Mouse (Mus musculus) heart, adult 18-20 months (tissue): ENCODE results near the gene Blmh. TPM values are rescaled to one million over a fixed set of nuclear protein-coding genes. Genes with fewer than 3 reads are reported as not detected.
"Not testable (repeated sequence)": the region's sequence is repeated elsewhere in the genome, so short reads cannot be mapped to it uniquely, and the experiment has no call there.

Experiments
- DNase-seq, 2 experiments: peaks; one replicate each; pipeline ENCODE4 v3.0.0; 2021 to 2022; ENCODE audit warnings: mixed read lengths in 1 of 2
- total RNA-seq, 2 experiments: library from RNA; stranded (reverse); gene quantifications; 2 replicates each; pipeline ENCODE4 v1.2.3; 2021

Blmh gene
- total RNA-seq, 2 experiments from 2014 or later = 26.3 to 30.1 TPM

DNA sequence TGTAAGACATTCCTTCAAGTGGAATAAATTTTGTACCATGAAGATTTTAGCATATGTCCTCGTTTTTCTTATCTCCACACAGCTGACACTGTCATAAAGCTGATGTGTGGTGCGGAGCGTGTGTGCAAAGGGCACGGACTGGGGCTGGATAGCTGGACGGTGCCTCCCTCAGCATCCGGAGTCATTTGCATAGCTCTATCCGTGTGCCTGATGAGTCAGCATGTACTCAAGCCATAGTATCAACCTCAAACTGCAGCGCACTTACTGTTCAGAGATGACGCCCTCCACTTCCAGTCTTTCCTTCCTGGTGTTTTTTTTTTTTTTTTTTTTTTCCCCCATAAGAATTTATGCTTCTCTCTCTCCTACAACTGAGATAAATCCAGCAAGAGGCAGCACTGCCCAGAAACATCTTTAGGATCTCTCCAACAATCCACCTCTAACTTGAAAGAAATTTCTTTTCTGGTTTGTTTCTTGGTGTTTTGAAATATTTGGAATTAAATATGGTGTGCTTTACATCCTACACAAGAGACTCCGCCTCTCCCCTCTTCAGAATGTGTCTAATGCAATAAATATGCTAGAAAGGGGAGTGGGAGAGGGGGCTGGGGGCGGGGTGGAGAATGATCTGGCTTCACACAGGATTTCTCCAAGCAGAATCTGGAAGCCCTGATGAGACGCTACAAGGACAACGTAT lies 7.9 kb upstream of the Blmh start:
- DNase-seq = no peak

- no peak for DNase-seq
Observed at GRCm38 (mm10) chr11:76917230-76917548, 7.4 kb upstream of the Blmh start.

DNA sequence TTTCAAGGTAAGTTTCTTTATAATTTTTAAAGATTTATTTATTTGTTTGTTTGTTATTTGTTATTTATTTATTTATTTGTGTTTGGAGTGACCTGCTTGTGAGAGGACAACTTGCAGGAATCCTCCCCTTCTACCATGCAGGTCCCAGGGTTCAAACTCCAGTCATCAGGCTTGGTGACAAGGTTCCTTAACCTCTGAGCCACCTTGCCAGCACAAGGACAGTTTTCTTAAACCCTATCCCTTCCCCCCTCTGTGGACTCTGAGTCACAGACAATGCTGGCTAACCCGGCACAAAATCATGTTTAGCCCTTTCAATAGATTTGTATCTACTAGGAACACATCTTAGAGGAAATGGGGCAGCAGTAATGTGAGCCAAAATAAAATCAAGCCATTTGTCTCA lies 4.0 kb upstream of the Blmh start:
- DNase-seq = no peak

DNA sequence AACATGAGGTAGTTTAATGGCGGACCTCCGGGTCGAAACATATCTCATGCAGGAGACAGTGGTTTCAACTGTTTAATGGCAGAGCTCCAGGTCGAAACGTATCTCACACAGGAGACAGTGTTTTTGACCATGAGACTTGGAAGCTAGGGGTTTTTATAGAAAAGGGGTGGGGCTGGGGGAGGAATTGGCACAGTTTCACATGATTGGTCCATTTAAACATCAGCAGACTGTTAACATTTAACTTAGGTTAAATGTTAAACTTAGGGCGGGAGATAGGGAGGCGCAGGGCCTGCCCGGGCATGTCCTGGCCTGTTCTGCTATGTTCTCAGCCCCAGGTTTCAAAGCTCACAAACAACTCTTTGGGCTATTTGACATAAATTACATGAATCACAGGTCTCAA lies 4.0 kb downstream of the Blmh start:
- not testable (repeated sequence) for DNase-seq

- DNase-seq = no peak
Observed at GRCm38 (mm10) chr11:76933209-76933608, 8.6 kb downstream of the Blmh start.

DNA sequence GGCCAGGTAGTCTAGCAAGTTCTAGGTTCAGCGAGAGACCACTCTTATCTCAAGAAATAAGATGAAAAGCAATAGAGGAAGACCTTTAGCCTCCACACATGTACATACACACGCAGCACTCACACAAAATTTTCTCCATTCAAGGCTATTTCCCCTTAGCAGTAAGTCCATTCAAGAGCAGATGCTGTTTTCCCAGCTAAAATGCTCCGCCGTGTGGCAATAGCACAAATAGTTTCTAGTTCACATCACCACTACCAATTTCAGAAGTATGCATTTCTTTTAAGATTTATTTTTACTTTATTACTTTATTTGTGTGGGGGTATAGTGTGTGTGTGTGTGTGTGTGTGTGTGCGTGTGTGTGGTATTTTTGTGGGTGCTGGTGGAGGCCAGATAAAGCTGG lies 12.0 kb downstream of the Blmh start:
- DNase-seq = no peak

- no peak for DNase-seq
Observed at GRCm38 (mm10) chr11:76944839-76945238, 20.2 kb downstream of the Blmh start.

DNA sequence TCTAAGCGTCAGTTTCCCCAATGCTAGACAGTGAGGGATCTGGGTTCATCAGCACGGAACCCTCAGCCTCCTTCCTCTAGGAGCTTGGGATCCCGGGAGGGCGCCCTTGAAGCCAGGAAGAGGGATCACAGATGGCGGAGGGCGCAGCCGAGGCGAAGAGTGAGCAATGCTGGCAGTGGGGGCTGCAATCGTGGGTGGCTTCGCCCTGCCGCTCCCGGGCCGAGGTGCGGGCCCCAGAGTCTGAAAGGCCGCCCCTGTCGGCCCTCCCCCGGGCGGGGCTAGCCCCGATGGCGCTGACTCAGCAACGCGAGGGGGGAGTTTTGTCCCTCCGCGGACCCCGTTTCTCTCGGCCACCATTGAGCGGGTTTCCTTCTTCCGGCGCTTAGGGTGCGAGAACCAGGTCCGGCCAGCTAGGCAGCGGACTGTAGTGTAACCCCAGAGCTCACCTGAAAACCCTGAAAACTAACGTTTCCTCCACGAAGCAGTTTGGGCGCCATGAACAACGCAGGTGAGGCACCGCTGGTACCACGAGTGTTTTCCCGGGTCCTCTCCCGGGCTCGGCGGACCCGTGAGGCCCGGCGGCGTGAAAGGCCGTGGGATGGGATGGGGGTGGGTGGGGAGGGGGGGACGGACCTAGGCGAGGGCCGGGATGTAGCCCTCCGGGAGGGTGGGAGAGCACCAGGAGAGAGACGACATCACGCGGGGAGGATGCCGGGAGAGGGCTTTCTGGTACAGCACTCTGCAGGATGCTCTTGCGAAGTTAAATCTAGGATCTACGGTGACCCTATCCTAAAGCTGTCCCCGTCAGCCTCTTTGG lies 21.0 kb downstream of the Blmh start:
- peak; percentile 94 to 97 for DNase-seq

- peak; percentile 4 to 29 for DNase-seq
Observed at GRCm38 (mm10) chr11:76946203-76946585, 21.6 kb downstream of the Blmh start.

DNA sequence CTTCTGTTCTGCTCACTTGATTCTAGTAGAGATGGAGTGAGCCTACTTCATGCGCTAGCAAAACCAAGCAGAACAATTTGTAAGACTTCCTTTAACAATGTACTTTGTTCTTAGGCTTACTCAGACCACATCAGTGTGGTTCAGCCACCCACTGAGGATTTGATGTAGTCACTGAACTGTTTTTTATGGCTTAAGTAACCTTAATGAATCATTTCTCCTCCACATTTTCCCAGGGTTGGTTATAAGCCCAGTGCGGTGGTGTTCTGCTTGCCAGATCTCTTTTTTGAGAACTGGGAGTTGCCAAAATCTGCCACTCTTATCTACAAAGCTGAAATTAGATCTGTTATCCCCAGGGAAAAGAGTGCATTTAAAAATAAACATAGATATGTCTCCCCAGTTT lies 28.9 kb downstream of the Blmh start:
- peak; percentile 29 to 39 for DNase-seq

DNA sequence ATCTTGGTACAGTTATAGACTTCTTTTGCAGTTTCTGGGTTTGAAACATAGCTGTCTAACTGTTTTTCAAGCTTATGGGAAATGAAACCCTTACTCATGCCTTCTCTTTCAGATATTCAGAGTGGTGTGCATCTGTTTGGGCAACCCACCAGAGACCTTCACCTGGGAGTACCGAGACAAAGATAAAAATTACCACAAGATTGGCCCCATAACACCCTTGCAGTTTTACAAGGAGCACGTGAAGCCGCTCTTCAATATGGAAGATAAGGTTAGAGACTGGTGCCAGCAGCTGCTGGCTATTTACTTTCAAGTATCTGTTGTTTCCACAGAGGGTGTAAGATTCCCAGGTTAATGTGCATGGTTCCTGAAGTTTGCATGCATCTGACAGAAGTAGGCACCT lies 41.1 kb downstream of the Blmh start:
- DNase-seq = no peak

DNA sequence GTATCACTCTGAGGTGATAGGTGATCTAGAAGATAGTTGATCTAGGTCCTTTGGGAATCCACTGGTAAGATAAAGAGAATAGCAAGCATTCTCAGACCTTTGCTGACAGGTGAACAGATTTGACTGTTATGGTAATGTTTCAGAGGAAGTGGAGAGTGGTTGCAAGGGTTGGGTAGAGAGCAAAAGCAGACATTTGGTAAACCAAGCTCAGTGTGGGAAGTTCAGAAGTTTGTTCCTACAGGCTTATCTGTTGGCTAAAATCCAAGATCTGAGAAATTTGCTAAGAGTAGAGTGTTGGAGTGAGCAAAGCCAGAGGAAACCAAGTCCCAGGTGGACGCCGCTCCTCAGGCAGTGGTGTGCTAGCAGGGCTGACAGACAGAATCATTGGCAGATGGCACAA lies 45.7 kb downstream of the Blmh start:
- DNase-seq = no peak

DNA sequence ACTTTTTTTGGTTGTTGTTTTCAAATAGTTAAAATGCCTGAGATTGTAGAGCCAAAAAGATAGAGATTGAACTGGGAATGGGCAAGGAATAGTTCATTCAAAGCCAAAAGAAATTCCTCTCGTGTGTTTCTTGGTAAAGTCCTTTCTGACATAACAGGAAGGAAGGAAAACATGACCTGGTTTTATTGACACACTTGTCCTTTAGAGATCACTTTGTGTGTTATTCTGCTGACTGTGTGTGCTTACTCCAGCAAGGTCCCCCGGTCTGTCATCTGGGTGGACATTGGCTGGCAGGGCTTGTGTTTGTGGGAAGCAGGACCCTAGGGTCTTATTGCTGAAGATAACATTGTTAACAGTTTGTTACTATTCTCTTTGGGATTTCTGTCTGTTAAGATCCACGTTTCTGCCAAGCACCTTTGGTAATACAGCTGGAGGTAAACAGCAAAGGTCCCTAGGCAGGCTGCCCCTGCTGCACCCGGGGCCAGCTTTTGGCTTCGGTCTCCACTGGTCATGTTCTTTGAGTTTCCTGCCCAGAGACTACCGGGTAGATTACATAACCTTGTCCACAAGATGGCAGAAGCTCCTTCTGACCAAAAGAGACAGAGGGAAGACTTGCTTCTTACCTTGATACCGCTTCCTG lies 50.2 kb downstream of the Blmh start:
- DNase-seq = peak; percentile 24 to 38

DNA sequence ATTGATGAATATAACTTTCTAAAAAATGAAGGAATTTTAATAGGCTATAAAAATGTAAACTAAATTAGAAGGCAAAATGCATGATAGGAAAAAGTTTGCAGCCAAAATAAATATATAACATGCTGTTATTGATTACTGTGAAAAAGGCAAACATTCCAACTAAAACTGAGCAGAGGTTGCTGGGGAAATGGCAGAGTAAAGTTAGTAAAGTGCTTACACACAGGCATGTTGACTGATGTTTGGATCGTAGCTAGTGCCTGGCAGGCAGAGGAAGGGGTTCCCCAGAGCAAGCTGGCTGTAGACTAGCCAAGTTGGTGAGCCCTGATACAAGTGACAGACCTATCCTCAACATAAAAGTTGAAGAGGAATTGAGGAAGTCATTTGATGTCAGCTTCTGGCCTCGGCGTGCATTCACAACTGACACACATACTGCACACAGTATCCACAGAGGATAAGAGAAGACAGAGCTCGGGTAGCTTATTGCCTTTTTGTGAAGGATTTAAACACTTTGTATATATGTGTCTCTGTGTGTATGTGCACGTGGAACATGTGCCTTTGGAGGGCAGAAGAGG lies 57.0 kb downstream of the Blmh start:
- DNase-seq = no peak

- no peak for DNase-seq
Observed at GRCm38 (mm10) chr11:76982415-76982814, 57.8 kb downstream of the Blmh start.

DNA sequence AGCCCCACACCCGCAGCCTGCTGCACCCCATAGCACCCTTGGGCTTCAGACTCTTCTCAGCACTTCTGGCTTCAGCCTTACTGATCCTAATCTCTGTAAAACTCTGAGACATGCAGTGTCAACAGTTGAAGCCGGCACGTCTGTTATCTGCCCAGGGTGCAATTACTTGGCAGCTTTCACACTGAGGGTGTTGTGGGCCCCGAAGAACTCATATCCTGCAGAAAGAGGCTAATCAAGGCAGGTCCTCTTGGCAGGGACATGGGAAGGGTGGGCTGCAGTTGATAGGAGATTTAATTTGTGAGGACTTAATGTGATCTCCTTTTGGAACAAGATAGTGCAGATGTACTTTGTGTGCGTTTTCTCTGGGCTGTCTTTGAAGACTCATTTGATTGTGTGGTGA lies 59.0 kb downstream of the Blmh start:
- DNase-seq = no peak

GRCm38 (mm10) chr11:76984173-76984572 lies 59.6 kb downstream of the Blmh start:
- DNase-seq = no peak

GRCm38 (mm10) chr11:76990839-76991238 lies 66.2 kb downstream of the Blmh start:
- no peak for DNase-seq

DNA sequence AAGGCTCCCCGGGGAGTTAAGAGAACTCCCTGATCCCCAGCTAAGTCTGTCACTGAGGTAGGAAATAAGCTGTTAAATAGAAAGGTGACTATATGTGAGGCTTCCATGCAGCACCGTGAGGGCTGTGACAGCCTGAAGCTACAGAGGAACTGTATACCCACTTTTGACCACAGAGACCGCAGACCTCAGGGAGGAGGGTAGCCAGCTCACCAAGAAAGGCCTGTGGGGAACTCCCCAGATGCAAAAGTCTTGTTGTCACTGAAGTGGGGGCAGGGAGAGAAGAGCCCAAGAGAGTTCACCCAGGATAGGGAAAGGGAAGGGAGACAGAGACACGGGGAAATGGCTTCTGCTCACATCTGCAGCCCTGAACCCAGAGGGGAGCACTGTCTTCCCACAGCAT lies 68.3 kb downstream of the Blmh start:
- peak in 1 of 2 experiments; percentile 25 for DNase-seq

GRCm38 (mm10) chr11:76995966-76996672 lies 71.5 kb downstream of the Blmh start:
- DNase-seq = peak in 1 of 2 experiments; percentile 7

DNA sequence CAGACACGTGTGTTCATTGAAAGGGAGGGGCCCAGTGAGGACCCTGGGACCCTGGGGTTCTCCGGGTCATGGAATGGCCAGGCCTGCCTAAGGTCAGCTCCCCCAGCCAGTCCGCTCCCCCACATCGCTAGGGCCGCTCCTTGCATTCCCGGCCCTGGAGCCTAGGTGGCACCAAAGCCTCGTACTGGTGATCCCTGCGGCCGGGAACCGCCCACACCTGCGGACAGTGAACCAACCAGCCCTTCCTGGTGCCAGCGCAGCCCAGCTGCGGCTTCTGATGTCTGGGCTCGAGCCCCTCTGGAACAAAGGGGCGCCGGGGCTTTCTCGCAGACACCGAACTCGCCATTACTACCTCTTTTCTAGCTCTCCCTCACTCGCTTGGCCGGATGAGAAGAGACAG lies 72.7 kb downstream of the Blmh start:
- peak; percentile 53 to 88 for DNase-seq
